Mouse (Mus musculus): ENCODE results near the gene Gm20518.

- no peak for TF ChIP-seq TAL1 (IDR thresholded peaks at IDR 0.05; ENCODE audit: low read length)
- TF ChIP-seq GATA1 (IDR thresholded peaks at IDR 0.05; ENCODE audit: low read length) = no peak
These were observed 78.3 kb downstream of the Gm20518 start for GRCm38 (mm10) chr16:17813173-17813572.

All from erythroblast, embryonic 14.5 days (primary cell).